Mouse (Mus musculus) megakaryocyte-erythroid progenitor cell, adult 5-6 weeks (primary cell): Measurements from ENCODE around the gene Tbata. TPM values are rescaled to one million over a fixed set of nuclear protein-coding genes. Genes with fewer than 3 reads are reported as not detected.

ENCODE experiments used
- ATAC-seq: replicated peaks from 2 replicates; pipeline ENCODE4 v1.8.0; 2016; ENCODE audit warnings: mild to moderate bottlenecking, inconsistent platforms; ENCODE audit not compliant: severe bottlenecking, poor library complexity, low FRiP score, low TSS enrichment
- total RNA-seq, 2 experiments: library from RNA; stranded (forward) in 1 of 2; stranded (reverse) in 1 of 2; fragments of 200-1000, 215-1000 nt in 1 of 2; fragments of >200 nt in 1 of 2; fragmentation: Nextera tagmentation in 1 of 2; gene quantifications; 2 replicates each; pipeline ENCODE4 v1.2.3; 2014 to 2017

The Tbata gene
- total RNA-seq, 2 experiments from 2014 or later = not detected

DNA sequence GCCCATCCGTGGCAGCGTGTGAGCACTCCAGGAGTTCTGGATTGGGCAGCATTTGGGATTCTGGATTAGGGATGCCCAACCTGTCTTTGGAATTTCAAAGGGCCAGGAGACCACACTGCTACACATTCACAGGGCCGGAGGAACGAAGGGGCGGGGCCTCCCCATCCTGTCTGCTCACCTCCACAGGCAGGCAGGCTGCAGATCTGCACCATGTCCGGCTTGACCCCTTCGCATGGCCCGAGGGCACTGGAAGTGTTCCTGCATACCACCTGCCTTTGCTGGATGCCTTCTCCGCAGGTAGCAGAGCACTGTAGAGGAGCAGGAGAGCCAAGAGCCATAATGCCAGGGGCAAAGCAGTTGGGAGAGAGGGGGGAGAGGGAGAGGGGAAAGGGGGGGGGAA lies 29.2 kb downstream of the Tbata start:
- ATAC-seq = no peak

- ATAC-seq = no peak
These were observed 30.0 kb downstream of the Tbata start for GRCm38 (mm10) chr10:61201596-61202318.

DNA sequence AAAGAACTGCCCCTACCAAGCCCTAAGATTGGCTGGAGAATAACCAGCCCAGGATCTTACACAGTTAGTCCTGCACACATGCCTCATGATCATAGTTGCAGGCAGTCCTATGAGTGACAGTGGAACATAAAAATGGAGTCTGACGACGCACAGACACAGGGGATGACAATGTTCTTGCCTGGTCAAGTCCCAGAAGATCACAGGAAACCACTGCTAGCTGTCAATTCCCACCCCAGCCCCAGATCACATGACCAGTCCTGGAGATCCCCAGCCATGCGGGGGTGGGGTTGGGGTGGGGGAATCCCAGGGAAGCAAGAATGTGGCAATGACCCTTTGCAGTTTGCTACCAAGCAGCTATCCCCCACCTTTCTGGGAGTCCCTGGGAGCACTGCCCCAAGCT lies 32.2 kb downstream of the Tbata start:
- no peak for ATAC-seq

DNA sequence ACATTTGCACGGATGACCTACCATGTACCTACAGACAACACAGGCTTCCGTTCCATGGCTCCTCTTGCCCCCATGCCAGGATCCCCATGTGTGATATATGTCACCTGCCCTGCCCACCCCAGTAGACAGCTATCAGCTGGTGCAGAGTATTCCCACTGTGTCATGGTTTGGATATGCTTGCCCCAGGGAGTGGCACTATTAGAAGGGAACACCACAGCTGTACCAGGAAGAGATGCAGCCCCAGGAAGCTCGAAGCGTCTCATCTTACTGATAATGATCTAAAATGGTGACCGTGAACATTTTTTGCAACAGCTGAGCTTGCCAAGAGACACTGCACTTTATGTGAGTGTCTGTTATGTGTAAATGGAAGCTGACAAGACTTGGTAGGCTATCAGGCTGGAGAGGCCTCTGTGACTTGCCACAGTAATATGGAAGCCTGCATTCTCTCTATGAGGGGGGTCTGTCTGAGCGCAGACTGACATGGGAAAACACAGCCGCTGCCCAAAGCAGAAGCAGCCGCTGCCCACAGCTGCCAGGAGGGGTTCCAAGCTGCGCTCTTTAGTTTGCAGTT lies 36.4 kb downstream of the Tbata start:
- no peak for ATAC-seq

DNA sequence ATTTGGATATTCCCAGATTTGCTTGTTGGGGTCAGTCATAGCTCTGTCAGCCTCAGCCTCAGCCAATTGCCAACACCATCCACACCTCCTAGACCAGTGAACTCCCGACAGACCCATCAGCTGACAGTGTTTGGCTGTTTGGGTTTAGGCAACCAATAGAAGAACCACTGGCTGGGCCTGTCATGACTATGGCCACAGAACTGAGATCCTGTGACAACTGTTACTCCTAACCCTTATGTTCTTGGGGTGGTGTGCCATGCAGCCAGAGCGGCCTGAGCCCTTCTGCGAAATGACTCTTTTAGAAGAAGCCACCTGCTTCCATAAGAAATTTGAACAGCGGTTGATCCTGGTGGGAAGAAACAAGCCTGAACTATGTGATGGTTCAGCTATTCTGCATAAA lies 39.4 kb downstream of the Tbata start:
- no peak for ATAC-seq

DNA sequence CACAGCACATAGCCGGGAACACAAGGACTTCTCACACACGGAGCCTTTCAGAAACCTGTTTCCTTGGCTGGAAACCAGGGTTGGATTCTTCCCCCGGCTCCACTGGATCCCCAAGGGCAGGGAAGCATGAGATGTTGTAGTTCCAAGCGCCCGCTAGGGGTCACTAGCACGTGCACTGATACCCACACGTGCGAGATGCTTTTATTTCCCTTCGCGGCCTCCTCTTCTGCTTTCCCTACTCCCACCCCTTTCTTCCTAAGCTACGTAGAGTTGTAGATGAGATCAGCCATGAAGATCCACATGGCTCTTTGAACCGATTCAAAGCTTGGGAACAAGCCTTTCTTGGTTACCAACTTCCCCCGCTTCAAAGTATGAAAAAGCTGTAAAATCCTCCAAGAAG lies 40.0 kb downstream of the Tbata start:
- peak; percentile 78; the same call in 1 of the 2 replicates for ATAC-seq

GRCm38 (mm10) chr10:61212817-61213216 lies 41.1 kb downstream of the Tbata start:
- ATAC-seq = peak; percentile 41; the same call in 1 of the 2 replicates

GRCm38 (mm10) chr10:61215658-61216057 lies 43.9 kb downstream of the Tbata start:
- no peak for ATAC-seq

DNA sequence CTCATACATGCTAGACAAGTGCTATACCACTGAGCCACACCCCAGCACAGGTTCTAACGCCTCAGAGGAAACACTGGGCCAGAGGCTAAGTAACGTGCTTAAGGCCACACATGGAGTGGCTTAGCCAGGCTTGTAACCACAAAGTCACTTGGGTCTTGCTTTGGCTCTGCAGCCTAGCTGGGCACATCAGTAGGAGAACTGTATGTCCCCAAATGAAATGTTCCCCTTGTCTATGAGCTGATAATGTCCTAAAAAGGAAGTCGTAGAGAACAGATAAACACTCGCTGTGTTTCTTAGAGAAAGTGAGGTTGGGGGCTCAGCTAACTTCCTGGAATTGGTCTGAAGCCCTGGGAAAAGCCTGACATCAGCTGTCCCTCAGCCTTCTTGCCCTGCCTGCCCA lies 44.4 kb downstream of the Tbata start:
- no peak for ATAC-seq

GRCm38 (mm10) chr10:61219318-61219717 lies 47.6 kb downstream of the Tbata start:
- ATAC-seq = no peak

- ATAC-seq = no peak
These were observed 53.9 kb downstream of the Tbata start for GRCm38 (mm10) chr10:61225694-61226093.

DNA sequence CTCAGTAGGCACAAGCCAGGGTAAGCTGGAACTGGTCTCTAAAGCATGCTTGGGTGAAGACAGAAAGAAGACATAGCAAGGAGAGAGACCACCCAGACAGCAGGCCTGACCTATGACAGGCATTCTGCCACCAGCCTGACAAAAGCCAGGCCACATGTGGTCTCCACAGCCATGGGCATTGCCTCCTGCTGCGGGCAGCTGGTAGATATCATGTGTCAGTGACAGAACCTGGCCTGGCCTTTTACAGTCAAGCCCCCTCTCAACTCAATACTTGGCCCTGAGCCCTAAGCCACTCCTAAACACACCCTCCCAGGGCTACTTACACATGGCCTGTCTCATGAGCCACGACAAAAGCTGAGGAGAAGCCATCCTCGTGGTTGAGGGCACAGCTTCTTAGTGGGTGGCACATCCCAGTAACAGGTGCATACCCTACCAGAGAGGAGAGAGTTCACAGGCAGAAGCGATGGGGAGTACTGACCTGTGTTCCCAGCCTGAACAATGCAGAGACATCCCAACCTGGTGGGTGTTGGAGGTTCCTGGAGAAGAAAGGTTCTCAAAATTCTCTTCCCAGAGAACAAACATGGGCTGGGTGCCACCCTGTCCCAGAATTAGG lies 55.1 kb downstream of the Tbata start:
- ATAC-seq = no peak

DNA sequence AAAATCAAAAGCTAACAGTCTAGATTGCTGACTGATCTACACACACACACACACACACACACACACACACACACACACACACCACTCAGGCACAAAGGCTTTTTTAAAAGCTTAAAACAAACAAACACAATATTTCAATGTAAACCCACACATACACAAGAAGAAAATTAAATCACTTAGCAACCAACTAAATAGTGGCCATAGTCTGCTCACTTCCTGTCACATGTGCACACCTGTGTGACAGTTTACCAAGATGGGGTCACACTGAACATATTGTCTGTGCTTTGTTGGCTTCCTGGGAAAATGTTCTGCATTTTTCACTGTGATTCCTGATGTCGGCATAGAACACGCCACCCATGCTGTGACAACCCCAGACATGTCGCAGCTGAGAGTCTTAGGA lies 60.0 kb downstream of the Tbata start:
- no peak for ATAC-seq

- no peak for ATAC-seq
These were observed 61.3 kb downstream of the Tbata start for GRCm38 (mm10) chr10:61232858-61233567.

- no peak for ATAC-seq
These were observed 62.6 kb downstream of the Tbata start for GRCm38 (mm10) chr10:61234319-61234718.

DNA sequence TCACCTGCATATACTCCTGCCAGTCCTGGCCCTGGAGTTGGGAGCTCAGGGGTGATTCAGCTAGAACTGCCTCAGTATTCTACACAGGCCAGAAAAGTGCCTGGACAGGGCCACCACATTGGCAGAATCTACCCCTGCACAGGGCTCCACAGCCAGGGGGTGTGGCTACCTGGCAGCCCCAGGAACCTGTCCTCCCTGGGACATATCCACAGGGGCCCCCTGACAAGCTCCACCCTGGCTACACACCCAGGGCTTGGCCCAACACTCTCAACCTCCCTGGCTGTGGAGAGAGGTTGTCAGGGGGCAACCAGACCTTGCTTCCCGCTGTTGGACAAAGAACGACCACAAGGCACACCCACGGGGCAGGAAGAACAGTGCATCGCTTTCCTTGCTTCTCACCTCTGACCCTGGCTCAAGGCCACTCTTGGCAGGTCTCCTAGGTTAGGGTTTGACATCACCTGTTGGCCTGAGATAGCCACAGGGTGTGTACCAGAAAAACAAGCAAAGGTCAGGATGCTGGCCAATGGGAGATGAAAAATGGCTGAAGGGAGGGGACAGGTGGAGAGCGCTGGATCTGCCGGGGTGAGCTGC lies 64.0 kb downstream of the Tbata start:
- no peak for ATAC-seq

DNA sequence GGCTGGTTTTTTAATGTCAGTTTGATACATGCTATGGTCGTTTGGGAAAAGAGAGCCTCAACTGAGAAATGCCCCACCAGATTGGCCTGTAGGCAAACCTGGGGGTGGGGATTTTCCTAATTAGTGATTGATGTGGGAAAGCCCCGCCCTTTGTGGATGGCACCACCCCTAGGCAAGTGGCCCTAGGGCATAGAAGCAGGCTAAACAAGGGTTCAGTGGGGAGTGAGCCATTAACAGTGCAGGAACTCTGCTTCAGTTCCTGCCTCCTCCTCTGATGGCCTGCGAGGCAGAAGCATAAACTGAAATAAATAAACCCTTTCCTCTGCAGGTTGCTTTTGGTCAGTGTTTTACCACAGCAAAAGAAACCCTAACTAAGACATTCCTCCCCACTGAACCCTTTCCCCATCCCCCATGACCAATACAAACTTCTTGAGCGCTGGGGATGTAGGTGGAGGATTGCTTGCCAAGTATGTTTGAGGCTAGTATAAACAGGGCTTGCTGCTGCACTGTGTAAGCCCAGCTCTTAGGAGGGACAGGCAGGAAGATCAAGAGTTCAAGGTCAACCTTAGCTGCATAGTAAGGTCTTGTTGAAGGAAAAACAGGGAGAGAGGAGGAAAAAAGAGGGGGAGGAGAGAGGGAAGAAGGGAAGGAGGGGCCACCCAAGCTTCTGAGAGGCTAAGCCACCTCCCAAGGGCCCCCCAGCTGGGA lies 65.1 kb downstream of the Tbata start:
- no peak for ATAC-seq

DNA sequence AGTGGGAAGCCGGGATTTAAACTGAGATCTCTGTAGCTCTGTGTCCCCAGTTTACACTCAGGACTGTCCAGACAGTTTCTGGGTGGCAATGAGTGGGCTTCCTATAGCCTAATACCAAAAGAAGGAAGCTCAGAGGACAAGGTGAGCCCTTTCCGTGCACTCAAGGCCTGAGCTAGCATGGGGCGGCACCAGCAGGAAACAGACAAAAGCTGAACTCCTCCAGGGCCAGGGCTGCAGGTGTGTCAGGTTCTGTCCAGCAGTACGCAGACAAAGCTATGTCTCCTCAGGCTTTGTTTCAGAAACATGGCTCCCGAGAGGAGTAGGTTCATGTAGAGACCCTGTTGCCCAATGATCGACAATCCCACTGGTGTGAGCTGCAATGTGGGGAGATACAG lies 65.6 kb downstream of the Tbata start:
- no peak for ATAC-seq
